Mouse (Mus musculus) intestine, embryonic 14.5 days (tissue): Measurements from ENCODE around the gene Mxi1. TPM values are rescaled to one million over a fixed set of nuclear protein-coding genes. Genes with fewer than 3 reads are reported as not detected.

ENCODE experiments used
- ATAC-seq: fragments of 200-750 bp; cut with Nextera tagmentation; replicated peaks from 2 replicates; pipeline ENCODE4 v1.8.0; 2017; ENCODE audit warnings: low read depth, moderate number of reproducible peaks, moderate TSS enrichment, moderate library complexity; ENCODE audit not compliant: low FRiP score, low TSS enrichment
- DNase-seq: peaks from one replicate; pipeline ENCODE4 v3.0.0-alpha.2; 2018; ENCODE audit warnings: low spot score
- H3K27ac ChIP-seq: fragments of 300-500 bp; sonication (generic); 2 replicates; pipeline ENCODE4 v1.5.1; 2014; ENCODE audit warnings: low read depth, mild to moderate bottlenecking, control low read depth
- H3K27me3 ChIP-seq: fragments of 300-500 bp; sonication (generic); replicated peaks from 2 replicates; pipeline ENCODE4 v1.6.1; 2014; ENCODE audit warnings: low read length, control low read depth; ENCODE audit not compliant: control insufficient read depth, insufficient read depth
- H3K36me3 ChIP-seq: fragments of 300-500 bp; sonication (generic); 2 replicates; pipeline ENCODE4 v1.6.1; 2014; ENCODE audit warnings: low read length, control low read depth; ENCODE audit not compliant: control insufficient read depth, insufficient read depth
- H3K4me1 ChIP-seq: fragments of 300-500 bp; sonication (generic); replicated peaks from 2 replicates; pipeline ENCODE4 v1.6.1; 2014; ENCODE audit warnings: low read length, control low read depth, mixed read lengths; ENCODE audit not compliant: control insufficient read depth, insufficient read depth
- H3K4me2 ChIP-seq: fragments of 300-500 bp; sonication (generic); 2 replicates; pipeline ENCODE4 v1.6.1; 2014; ENCODE audit warnings: low read length
- H3K4me3 ChIP-seq: fragments of 300-500 bp; sonication (generic); 2 replicates; pipeline ENCODE4 v1.5.1; 2014; ENCODE audit warnings: low read depth, low read length, control low read depth, mixed read lengths
- H3K9ac ChIP-seq: fragments of 300-500 bp; sonication (generic); 2 replicates; pipeline ENCODE4 v1.6.1; 2014; ENCODE audit warnings: mild to moderate bottlenecking, low read length
- H3K9me3 ChIP-seq: fragments of 300-500 bp; sonication (generic); 2 replicates; pipeline ENCODE4 v1.6.1; 2016; ENCODE audit warnings: low read length, control low read depth; ENCODE audit not compliant: control insufficient read depth
- WGBS: fragments of 180-500 bp; shearing (Covaris S2); extraction: QIAGEN DNeasy Blood & Tissue Kit; methylation state at CpG from one replicate; pipeline ENCODE4 v1.1.7; 2014; 5-methylcytosine and 5-hydroxymethylcytosine counted together
- polyA plus RNA-seq: library from polyadenylated mRNA; unstranded; fragments of >200 nt; fragmentation: Nextera tagmentation; extraction: Ambion mirVana; gene quantifications from 2 replicates; pipeline ENCODE4 v1.2.1, GENCODE M21; 2014

The Mxi1 gene
- polyA plus RNA-seq, 1 experiment from 2014 or later = 37.5 TPM

DNA sequence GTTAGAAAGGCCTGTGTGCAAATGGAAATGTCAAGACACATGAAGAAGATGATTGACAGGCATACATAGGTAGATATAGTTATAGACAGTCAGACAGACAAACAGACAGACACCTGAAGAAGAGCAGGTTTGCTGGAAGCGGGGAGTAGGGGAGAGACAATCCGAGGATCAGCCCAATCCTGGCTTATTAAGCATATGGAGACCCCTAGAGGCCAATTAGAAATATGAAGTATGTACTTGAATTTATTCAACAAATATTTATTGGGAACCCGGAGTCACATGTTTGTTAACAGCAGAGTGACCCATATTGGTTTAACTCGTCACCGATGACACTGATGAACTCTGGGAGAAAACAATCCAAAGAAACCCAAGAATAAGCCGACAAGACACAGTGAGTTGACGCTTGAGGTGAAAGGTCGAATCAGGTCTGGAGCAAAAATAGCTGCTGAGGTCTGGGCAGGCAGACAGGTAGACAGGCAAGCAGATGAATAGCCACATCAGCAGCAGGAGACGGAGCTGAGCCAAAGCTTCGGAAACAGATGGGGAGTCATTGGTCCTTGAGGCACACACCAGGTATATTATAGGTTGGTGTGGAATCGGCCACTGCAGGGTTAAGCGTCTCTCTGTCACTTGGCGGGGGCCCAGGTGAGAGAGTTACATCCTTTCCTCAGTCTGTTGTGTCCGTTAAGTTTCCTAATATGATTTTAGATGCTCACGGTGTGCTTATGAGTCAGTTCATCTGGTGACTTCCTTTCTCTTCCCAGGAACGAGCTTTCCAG is 90.2 kb downstream of the Mxi1 start:
- 82% methylated on average over 16 of the region's 16 CpGs for WGBS

DNA sequence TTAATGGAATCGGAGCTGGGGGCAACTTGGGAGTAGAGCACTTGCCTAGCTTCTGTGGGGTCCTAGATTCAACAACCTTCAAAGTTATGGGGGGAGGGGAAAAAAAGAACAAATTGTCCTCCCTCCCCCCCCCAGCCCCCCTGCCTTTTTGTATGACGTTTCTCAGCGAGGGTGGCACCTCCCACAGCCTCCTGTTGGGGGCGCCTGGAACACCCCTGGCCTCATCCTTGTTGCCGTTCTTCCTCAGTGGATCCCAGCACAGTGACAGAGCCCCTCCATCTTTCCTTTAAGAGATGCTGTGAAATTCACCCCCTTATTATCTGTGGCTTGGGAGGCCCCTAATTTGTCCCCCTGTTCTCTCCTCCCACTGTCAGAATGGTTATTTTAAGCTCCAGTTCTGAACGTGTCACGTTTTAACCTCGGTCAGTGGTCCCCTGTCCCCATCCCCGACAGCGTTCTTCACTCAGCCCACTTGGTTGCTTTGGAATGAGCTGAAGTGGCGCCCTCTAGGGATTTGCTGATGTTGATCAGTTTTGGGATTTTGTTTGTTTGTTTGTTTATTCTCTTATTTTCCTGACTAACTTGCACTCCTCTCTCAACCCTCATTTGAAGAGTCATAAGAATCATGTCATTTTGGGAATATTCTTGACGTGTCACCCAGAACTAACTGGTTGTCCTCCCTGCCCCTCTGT is 92.6 kb downstream of the Mxi1 start:
- ATAC-seq (no peak), DNase-seq (no peak)
- H3K9ac ChIP-seq = no peak overlapping the region
- no peaks in the 10 kb centered on the region for H3K4me1 ChIP-seq
- no peak overlapping the region for H3K27ac ChIP-seq
- H3K4me3 ChIP-seq = no peak overlapping the region
- H3K27me3 ChIP-seq = no peaks in the 10 kb centered on the region
- WGBS = 47% methylated on average over 12 of the region's 12 CpGs
- no peak overlapping the region for H3K4me2 ChIP-seq
- no peaks in the 10 kb centered on the region for H3K36me3 ChIP-seq
- 0 out of 2 replicates have a peak, but pooled peaks cover 2% of the 10 kb centered on the region for H3K9me3 ChIP-seq

More for the DNA sequence above, 90.2 kb downstream of the Mxi1 start:
- Histone ChIP-seq H3K4me3 (no peak overlapping the region), H3K27ac (no peak overlapping the region), H3K9ac (no peak overlapping the region), H3K36me3 (no peaks in the 10 kb centered on the region), H3K4me1 (no peaks in the 10 kb centered on the region), H3K27me3 (no peaks in the 10 kb centered on the region), H3K4me2 (no peak overlapping the region), H3K9me3 (0 out of 2 replicates have a peak, but pooled peaks cover 2% of the 10 kb centered on the region)
- DNase-seq (no peak), ATAC-seq (no peak)

DNA sequence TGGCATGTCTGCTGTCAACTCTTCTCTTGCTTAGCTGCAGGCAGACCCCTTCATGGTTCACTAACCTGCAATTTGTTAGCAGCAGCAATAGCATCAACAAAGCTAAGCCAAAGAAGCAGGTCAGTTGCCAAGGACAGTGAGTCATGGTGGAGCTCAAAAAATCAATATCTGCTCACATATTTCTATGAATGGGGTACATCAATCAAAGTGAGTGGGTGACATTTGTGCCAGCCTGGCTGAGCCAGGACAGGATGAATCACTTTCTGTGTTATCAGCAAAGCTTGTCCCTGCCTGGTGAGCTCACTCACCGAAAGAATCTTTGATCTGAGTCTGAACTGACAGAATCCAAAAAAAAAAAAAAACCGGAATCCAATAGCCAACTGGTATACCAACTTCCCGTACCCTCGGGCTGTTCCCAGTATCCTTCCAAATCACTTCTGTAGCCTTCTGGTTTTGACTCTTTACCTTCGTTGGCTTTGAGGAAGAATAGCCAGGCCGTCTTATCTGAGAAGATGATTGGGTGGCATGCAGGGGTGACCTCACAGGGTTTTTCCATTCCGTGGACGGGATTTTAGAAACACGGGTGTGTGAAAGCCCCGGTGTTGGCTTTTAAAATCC is 94.0 kb downstream of the Mxi1 start:
- Histone ChIP-seq H3K9ac (no peak overlapping the region), H3K4me2 (no peak overlapping the region), H3K4me3 (no peak overlapping the region), H3K9me3 (0 out of 2 replicates have a peak, but pooled peaks cover 2% of the 10 kb centered on the region), H3K27me3 (no peaks in the 10 kb centered on the region), H3K4me1 (no peaks in the 10 kb centered on the region), H3K36me3 (no peaks in the 10 kb centered on the region), H3K27ac (no peak overlapping the region)
- DNase-seq (no peak), ATAC-seq (no peak)
- WGBS = 91% methylated on average over 10 of the region's 10 CpGs

DNA sequence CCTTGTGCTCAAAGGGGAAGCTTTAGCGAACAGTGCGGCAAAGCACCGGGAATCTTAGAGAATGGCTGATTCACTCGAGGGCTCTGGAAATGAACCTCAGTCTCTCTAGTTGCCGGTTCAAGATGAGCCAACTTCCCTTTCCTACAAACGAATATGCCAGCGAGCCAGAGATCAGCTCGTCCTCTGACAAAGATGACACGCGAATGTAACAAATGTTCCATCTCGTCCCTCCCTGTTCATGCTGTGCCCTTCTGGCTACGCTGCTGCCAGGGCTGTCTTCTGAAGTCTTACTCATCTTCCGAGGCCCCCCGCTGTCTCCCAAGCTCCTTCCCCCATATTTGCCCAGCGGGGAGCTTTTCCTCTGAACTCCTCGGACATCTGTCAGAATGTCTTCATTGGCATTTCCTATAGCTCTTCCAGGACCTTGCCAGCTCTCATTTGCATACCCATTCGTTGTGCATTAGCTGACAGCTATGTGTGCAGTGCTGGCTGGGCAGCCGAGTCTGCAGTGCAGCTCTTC is 94.6 kb downstream of the Mxi1 start:
- Histone ChIP-seq H3K36me3 (no peaks in the 10 kb centered on the region), H3K4me1 (0 out of 2 replicates have a peak, but pooled peaks cover 2% of the 10 kb centered on the region), H3K9ac (no peak overlapping the region), H3K4me2 (no peak overlapping the region), H3K9me3 (0 out of 2 replicates have a peak, but pooled peaks cover 2% of the 10 kb centered on the region), H3K27ac (no peak overlapping the region), H3K27me3 (no peaks in the 10 kb centered on the region), H3K4me3 (no peak overlapping the region)
- no peak for ATAC-seq
- WGBS = 83% methylated on average over 18 of the region's 18 CpGs
- DNase-seq = no peak

DNA sequence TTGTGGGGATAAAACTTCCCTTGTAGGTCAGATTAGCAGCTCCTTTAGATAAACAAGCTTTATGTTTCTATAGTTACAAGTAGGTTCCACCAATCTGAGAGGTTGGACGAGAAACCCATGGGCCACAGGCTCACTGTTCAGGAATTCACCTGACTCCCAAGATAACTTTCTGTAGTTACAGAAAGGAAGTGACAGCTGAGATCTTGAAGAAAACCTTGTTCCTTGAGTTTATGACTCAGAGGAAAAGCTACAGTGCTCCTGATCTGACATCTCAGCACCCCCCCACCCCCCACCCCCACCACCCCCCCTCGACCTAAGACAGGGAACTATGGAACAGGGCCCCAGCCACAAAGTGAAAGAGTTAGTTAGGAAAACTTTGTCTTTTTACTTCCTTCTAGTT is 95.5 kb downstream of the Mxi1 start:
- H3K36me3 ChIP-seq = no peaks in the 10 kb centered on the region
- no peaks in the 10 kb centered on the region for H3K27me3 ChIP-seq
- 0 out of 2 replicates have a peak, but pooled peaks cover 2% of the 10 kb centered on the region for H3K9me3 ChIP-seq
- no peak overlapping the region for H3K9ac ChIP-seq
- H3K27ac ChIP-seq = no peak overlapping the region
- DNase-seq = no peak
- ATAC-seq = no peak
- H3K4me1 ChIP-seq = 0 out of 2 replicates have a peak, but pooled peaks cover 5% of the 10 kb centered on the region
- no peak overlapping the region for H3K4me2 ChIP-seq
- no peak overlapping the region for H3K4me3 ChIP-seq
- 39% methylated on average over 2 of the region's 2 CpGs for WGBS

DNA sequence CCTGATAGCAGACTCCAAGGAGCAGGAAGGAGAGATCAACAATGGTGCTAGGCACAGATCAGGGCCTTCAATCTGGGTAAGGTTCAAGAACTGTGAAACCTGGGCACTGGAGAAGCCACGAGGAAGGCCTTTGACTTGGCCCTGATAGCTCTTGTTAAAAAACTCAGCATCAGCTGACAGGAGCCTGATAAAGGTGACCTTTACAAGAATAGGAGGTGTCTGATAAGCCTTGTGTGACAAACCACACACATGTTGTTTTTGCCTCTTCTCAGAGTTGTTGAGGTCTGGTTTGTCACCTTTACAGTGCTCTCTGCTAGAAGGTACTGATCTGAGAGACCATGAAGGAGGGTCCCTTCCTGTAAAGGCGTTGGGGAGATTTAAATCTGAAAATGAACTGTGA is 97.0 kb downstream of the Mxi1 start:
- Histone ChIP-seq H3K27me3 (no peaks in the 10 kb centered on the region), H3K9me3 (0 out of 2 replicates have a peak, but pooled peaks cover 2% of the 10 kb centered on the region), H3K4me3 (no peak overlapping the region), H3K36me3 (no peaks in the 10 kb centered on the region), H3K9ac (no peak overlapping the region), H3K4me1 (peaks cover 15% of the 10 kb centered on the region), H3K4me2 (no peak overlapping the region), H3K27ac (no peak overlapping the region)
- 79% methylated on average over 2 of the region's 2 CpGs for WGBS
- DNase-seq = no peak
- ATAC-seq = no peak

DNA sequence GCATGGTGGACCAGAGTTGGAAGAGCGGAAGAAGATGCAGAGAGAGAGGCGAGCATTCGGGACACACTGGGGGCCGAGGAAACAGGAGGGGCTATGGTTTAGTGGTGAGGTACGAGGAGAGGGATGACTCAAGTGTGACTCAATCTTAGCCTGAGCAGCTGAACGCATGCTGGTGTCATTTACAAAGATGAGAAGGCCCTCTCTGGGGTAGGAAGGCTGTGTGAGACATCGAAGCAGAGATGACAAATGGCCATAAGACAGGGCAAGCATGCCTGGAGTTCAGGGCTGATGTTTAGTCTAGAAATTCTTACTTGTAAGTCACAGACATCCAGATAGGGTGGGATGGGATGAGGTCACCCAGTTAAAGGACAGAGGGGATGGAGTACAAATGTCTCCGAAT is 98.1 kb downstream of the Mxi1 start:
- ATAC-seq (no peak), DNase-seq (no peak)
- 0 out of 2 replicates have a peak, but pooled peaks cover 2% of the 10 kb centered on the region for H3K9me3 ChIP-seq
- H3K4me1 ChIP-seq = peaks cover 18% of the 10 kb centered on the region
- no peak overlapping the region for H3K27ac ChIP-seq
- H3K36me3 ChIP-seq = no peaks in the 10 kb centered on the region
- no peak overlapping the region for H3K4me3 ChIP-seq
- 69% methylated on average over 8 of the region's 8 CpGs for WGBS
- no peak overlapping the region for H3K4me2 ChIP-seq
- no peak overlapping the region for H3K9ac ChIP-seq
- H3K27me3 ChIP-seq = no peaks in the 10 kb centered on the region

DNA sequence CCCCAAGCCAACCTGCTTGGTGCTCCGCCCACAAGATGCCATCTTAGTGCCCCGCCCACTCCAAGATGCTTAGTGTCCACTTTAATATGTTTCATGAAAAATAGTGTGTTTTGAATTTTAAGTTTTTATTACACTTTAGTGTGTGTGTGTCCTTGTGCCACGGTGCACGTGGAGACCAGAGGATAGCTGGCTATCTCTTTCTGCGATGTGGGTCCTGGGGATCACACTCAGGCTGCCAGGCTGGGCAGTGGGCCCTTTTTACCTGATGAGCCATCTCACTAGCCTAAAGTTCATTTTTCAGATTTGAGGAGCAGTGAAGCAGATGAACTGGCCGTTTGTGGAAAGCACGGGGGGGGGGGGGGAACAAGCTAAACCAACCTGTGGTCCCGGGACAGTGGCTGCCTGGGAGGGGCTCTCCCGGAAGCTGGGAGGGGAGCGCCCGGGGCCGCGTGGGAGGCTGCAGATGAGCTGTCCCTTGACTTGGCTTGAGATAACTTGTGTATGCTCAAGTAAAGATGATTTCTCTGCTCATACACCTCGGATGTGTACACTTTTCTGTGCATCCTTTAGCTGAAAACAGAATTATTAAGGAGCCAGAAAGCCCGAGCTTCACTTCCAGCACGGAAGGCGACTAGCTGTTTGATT is 99.5 kb downstream of the Mxi1 start:
- H3K9ac ChIP-seq = no peak overlapping the region
- ATAC-seq = no peak

More for the DNA sequence above, 99.5 kb downstream of the Mxi1 start:
- 56% methylated on average over 17 of the region's 17 CpGs for WGBS
- H3K4me2 ChIP-seq = no peak overlapping the region
- no peaks in the 10 kb centered on the region for H3K9me3 ChIP-seq
- no peak overlapping the region for H3K27ac ChIP-seq
- no peaks in the 10 kb centered on the region for H3K36me3 ChIP-seq
- H3K4me3 ChIP-seq = no peak overlapping the region
- no peak for DNase-seq
- H3K27me3 ChIP-seq = no peaks in the 10 kb centered on the region
- peaks cover 18% of the 10 kb centered on the region for H3K4me1 ChIP-seq
